Mouse (Mus musculus): ENCODE results near the gene Zdhhc7. TPM values are rescaled to one million over a fixed set of nuclear protein-coding genes. Genes with fewer than 3 reads are reported as not detected.

Gene Zdhhc7
- polyA plus RNA-seq, 1 experiment from 2014 or later, result 19.5 TPM

DNA sequence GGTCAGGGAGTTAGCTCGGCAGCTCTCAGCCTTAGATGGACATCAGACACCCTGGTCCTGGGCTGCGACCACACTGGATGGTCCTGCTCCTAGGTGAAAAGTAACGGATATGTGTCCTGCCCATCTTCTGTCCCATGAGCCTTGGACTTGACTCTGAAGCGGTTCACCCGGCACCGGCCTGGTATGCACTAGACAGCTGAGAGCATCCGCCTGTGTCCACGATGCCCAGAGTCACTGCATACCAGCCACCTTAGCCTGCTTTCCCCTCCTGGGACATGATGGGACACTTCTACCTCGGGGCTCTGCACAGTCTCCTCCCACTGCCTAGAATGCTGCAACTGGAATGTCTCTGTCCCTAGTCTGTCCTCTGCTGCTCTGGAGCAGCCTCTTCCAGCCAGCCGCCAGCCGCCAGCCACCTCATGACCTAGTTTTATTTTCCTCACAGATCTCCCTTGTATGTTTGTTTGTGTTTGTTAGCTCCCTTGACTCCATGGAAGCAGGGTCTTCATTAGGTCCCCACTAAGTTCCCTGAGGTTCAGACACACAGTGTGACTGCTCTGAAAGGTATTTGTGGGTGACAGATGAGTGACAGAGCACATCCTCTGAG lies 61.9 kb downstream of the Zdhhc7 start:
- Histone ChIP-seq H3K27ac (ENCODE audit: low read depth, low read length) (no peak overlapping the region), H3K4me2 (ENCODE audit: low read length) (no peak overlapping the region), H3K27me3 (replicated peaks; ENCODE audit: control insufficient read depth, insufficient read depth, low read length) (no peaks in the 10 kb centered on the region), H3K4me3 (ENCODE audit: low read depth, low read length) (no peak overlapping the region), H3K4me1 (ENCODE audit: control insufficient read depth, insufficient read depth, low read length) (no peaks in the 10 kb centered on the region), H3K9me3 (replicated peaks; ENCODE audit: control insufficient read depth, low read length) (no peaks in the 10 kb centered on the region), H3K36me3 (ENCODE audit: control insufficient read depth, insufficient read depth, low read length) (no peaks in the 10 kb centered on the region), H3K9ac (ENCODE audit: low read length) (no peak overlapping the region)
- ATAC-seq (no peak), DNase-seq (ENCODE audit: low spot score) (no peak)
- WGBS, result 90% methylated on average over 11 of the region's 11 CpGs

DNA sequence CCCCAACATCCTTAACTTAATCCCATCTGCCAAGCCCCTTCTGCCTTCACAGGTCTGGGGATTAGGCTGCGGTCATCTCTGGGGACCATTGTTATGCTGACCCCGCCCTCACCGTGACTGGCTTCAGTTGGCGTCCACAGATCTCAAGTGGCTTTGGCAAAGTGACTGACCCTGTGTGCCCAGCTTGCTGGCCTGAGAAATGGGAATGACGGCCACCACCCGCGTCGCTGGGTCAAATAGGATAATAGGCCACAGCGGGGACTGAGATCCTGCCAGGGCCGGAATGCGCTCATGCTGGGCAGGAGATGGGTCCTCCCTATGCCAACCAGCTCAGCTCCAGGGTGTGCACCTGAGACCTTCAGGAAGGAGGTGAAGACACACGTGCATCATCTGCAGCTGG lies 62.5 kb downstream of the Zdhhc7 start:
- Histone ChIP-seq H3K4me2 (ENCODE audit: low read length) (no peak overlapping the region), H3K36me3 (ENCODE audit: control insufficient read depth, insufficient read depth, low read length) (no peaks in the 10 kb centered on the region)
- WGBS, result 87% methylated on average over 12 of the region's 12 CpGs

GRCm38 (mm10) chr8:120037611-120038010 lies 63.7 kb downstream of the Zdhhc7 start:
- no peak for ATAC-seq

More for the DNA sequence above, 62.5 kb downstream of the Zdhhc7 start:
- ATAC-seq (no peak), DNase-seq (ENCODE audit: low spot score) (no peak)
- Histone ChIP-seq H3K27me3 (replicated peaks; ENCODE audit: control insufficient read depth, insufficient read depth, low read length) (no peaks in the 10 kb centered on the region), H3K4me3 (ENCODE audit: low read depth, low read length) (no peak overlapping the region), H3K9ac (ENCODE audit: low read length) (no peak overlapping the region), H3K4me1 (ENCODE audit: control insufficient read depth, insufficient read depth, low read length) (no peaks in the 10 kb centered on the region), H3K9me3 (replicated peaks; ENCODE audit: control insufficient read depth, low read length) (no peaks in the 10 kb centered on the region), H3K27ac (ENCODE audit: low read depth, low read length) (no peak overlapping the region)

GRCm38 (mm10) chr8:120037199-120037598 lies 64.1 kb downstream of the Zdhhc7 start:
- WGBS, result 86% methylated on average over 15 of the region's 15 CpGs
- H3K9ac ChIP-seq (ENCODE audit: low read length), result no peak overlapping the region
- H3K27me3 ChIP-seq (replicated peaks; ENCODE audit: control insufficient read depth, insufficient read depth, low read length), result no peaks in the 10 kb centered on the region
- no peak overlapping the region for H3K4me3 ChIP-seq (ENCODE audit: low read depth, low read length)
- DNase-seq (ENCODE audit: low spot score) (no peak), ATAC-seq (no peak)
- H3K4me2 ChIP-seq (ENCODE audit: low read length), result no peak overlapping the region
- no peaks in the 10 kb centered on the region for H3K4me1 ChIP-seq (ENCODE audit: control insufficient read depth, insufficient read depth, low read length)
- no peaks in the 10 kb centered on the region for H3K9me3 ChIP-seq (replicated peaks; ENCODE audit: control insufficient read depth, low read length)
- H3K36me3 ChIP-seq (ENCODE audit: control insufficient read depth, insufficient read depth, low read length), result no peaks in the 10 kb centered on the region
- H3K27ac ChIP-seq (ENCODE audit: low read depth, low read length), result no peak overlapping the region

More at GRCm38 (mm10) chr8:120037611-120038010, 63.7 kb downstream of the Zdhhc7 start:
- no peak overlapping the region for H3K4me2 ChIP-seq (ENCODE audit: low read length)
- H3K36me3 ChIP-seq (ENCODE audit: control insufficient read depth, insufficient read depth, low read length), result no peaks in the 10 kb centered on the region
- 83% methylated on average over 8 of the region's 8 CpGs for WGBS
- H3K27ac ChIP-seq (ENCODE audit: low read depth, low read length), result no peak overlapping the region
- H3K4me3 ChIP-seq (ENCODE audit: low read depth, low read length), result no peak overlapping the region
- H3K4me1 ChIP-seq (ENCODE audit: control insufficient read depth, insufficient read depth, low read length), result no peaks in the 10 kb centered on the region
- H3K9me3 ChIP-seq (replicated peaks; ENCODE audit: control insufficient read depth, low read length), result no peaks in the 10 kb centered on the region
- H3K9ac ChIP-seq (ENCODE audit: low read length), result no peak overlapping the region
- DNase-seq (ENCODE audit: low spot score), result no peak
- no peaks in the 10 kb centered on the region for H3K27me3 ChIP-seq (replicated peaks; ENCODE audit: control insufficient read depth, insufficient read depth, low read length)

DNA sequence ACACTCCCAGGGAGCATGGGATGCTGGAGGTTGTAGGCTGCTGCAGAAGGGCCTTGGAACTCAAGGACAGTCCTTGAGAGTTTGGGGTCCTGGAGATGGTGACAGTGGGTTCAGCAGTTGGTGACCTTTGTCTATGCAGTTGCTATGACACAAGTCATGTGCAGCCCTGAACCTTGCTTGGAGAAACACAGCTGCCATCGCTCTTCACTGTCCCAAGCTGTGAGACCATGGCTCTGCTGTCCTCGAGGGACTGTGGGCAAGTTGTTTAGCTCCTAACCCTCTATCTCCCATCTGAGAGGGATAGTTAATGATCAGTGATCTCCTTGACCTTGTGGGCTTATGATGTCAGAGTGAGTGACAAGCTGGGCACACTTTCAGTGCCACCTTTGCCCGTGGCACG lies 64.7 kb downstream of the Zdhhc7 start:
- Histone ChIP-seq H3K27me3 (replicated peaks; ENCODE audit: control insufficient read depth, insufficient read depth, low read length) (no peaks in the 10 kb centered on the region), H3K36me3 (ENCODE audit: control insufficient read depth, insufficient read depth, low read length) (no peaks in the 10 kb centered on the region), H3K27ac (ENCODE audit: low read depth, low read length) (no peak overlapping the region), H3K9me3 (replicated peaks; ENCODE audit: control insufficient read depth, low read length) (no peaks in the 10 kb centered on the region), H3K4me2 (ENCODE audit: low read length) (no peak overlapping the region), H3K4me1 (ENCODE audit: control insufficient read depth, insufficient read depth, low read length) (no peaks in the 10 kb centered on the region), H3K9ac (ENCODE audit: low read length) (no peak overlapping the region), H3K4me3 (ENCODE audit: low read depth, low read length) (no peak overlapping the region)
- DNase-seq (ENCODE audit: low spot score) (no peak), ATAC-seq (no peak)
- WGBS, result 83% methylated on average over 4 of the region's 4 CpGs

DNA sequence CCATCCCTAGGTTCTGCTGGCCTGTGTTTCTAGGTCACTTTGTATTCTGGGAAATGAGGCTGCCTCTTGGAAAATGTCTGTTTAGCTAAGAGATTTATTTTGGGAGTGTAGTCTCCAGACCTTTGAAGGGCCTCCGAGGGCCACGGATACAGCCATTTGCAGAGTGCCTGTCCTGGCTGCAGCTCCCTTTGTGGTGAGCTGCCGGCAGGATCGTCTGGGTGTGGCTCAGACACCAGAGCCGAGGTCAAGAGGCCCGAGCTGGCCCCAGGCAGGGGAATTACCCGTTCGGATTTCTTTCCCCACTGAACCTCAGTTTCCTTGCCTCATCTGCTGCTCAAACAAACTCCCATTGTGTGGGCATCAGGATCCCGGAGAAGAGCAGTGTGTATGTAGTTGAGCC lies 65.2 kb downstream of the Zdhhc7 start:
- Histone ChIP-seq H3K27me3 (replicated peaks; ENCODE audit: control insufficient read depth, insufficient read depth, low read length) (no peaks in the 10 kb centered on the region), H3K27ac (ENCODE audit: low read depth, low read length) (no peak overlapping the region), H3K9me3 (replicated peaks; ENCODE audit: control insufficient read depth, low read length) (no peaks in the 10 kb centered on the region), H3K4me3 (ENCODE audit: low read depth, low read length) (no peak overlapping the region), H3K4me2 (ENCODE audit: low read length) (no peak overlapping the region), H3K9ac (ENCODE audit: low read length) (no peak overlapping the region), H3K36me3 (ENCODE audit: control insufficient read depth, insufficient read depth, low read length) (no peaks in the 10 kb centered on the region), H3K4me1 (ENCODE audit: control insufficient read depth, insufficient read depth, low read length) (no peaks in the 10 kb centered on the region)
- ATAC-seq (no peak), DNase-seq (ENCODE audit: low spot score) (no peak)
- WGBS, result 43% methylated on average over 9 of the region's 9 CpGs

GRCm38 (mm10) chr8:120034471-120034870 lies 66.8 kb downstream of the Zdhhc7 start:
- no peaks in the 10 kb centered on the region for H3K9me3 ChIP-seq (replicated peaks; ENCODE audit: control insufficient read depth, low read length)
- H3K36me3 ChIP-seq (ENCODE audit: control insufficient read depth, insufficient read depth, low read length), result no peaks in the 10 kb centered on the region
- no peak for DNase-seq (ENCODE audit: low spot score)
- ATAC-seq, result no peak
- no peak overlapping the region for H3K4me3 ChIP-seq (ENCODE audit: low read depth, low read length)
- no peak overlapping the region for H3K27ac ChIP-seq (ENCODE audit: low read depth, low read length)
- 34% methylated on average over 6 of the region's 6 CpGs for WGBS
- no peak overlapping the region for H3K4me2 ChIP-seq (ENCODE audit: low read length)
- no peaks in the 10 kb centered on the region for H3K27me3 ChIP-seq (replicated peaks; ENCODE audit: control insufficient read depth, insufficient read depth, low read length)
- H3K4me1 ChIP-seq (ENCODE audit: control insufficient read depth, insufficient read depth, low read length), result no peaks in the 10 kb centered on the region
- no peak overlapping the region for H3K9ac ChIP-seq (ENCODE audit: low read length)

GRCm38 (mm10) chr8:120032549-120033208 lies 68.6 kb downstream of the Zdhhc7 start:
- no peaks in the 10 kb centered on the region for H3K36me3 ChIP-seq (ENCODE audit: control insufficient read depth, insufficient read depth, low read length)
- H3K27ac ChIP-seq (ENCODE audit: low read depth, low read length), result no peak overlapping the region
- no peak overlapping the region for H3K9ac ChIP-seq (ENCODE audit: low read length)

More at GRCm38 (mm10) chr8:120032549-120033208, 68.6 kb downstream of the Zdhhc7 start:
- ATAC-seq, result no peak
- Histone ChIP-seq H3K9me3 (replicated peaks; ENCODE audit: control insufficient read depth, low read length) (no peaks in the 10 kb centered on the region), H3K4me3 (ENCODE audit: low read depth, low read length) (no peak overlapping the region), H3K4me1 (ENCODE audit: control insufficient read depth, insufficient read depth, low read length) (no peaks in the 10 kb centered on the region), H3K4me2 (ENCODE audit: low read length) (no peak overlapping the region), H3K27me3 (replicated peaks; ENCODE audit: control insufficient read depth, insufficient read depth, low read length) (no peaks in the 10 kb centered on the region)
- WGBS, result 79% methylated on average over 5 of the region's 5 CpGs
- DNase-seq (ENCODE audit: low spot score), result no peak

All from forebrain, embryonic 14.5 days (tissue).